Mouse (Mus musculus) ES-E14 (cell line): ENCODE measurements around the gene Gm29666. TPM values are rescaled to one million over a fixed set of nuclear protein-coding genes. Genes with fewer than 3 reads are reported as not detected.

Source experiments
- DNase-seq: peaks from one replicate; pipeline ENCODE4 v3.0.0-alpha.2; 2013; ENCODE audit warnings: low read depth, low spot score
- H3K27ac ChIP-seq: 2 replicates; pipeline ENCODE4 v1.5.1; 2012; ENCODE audit warnings: low read depth, mild to moderate bottlenecking, low read length, moderate library complexity, mixed read lengths; ENCODE audit not compliant: poor library complexity, insufficient read depth, severe bottlenecking
- H3K36me3 ChIP-seq: 2 replicates; pipeline ENCODE4 v1.6.1; 2012; ENCODE audit warnings: mild to moderate bottlenecking, low read length, moderate library complexity, mixed read lengths; ENCODE audit not compliant: control insufficient read depth, poor library complexity, insufficient read depth, severe bottlenecking
- H3K4me1 ChIP-seq, 2 experiments: fragments of 150-350 bp in 1 of 2; sonication (generic) in 1 of 2; 2 replicates each; pipeline ENCODE4 v1.6.1; 2012; ENCODE audit warnings: low read length in 2 of 2, mild to moderate bottlenecking in 1 of 2, mixed read lengths in 1 of 2; ENCODE audit not compliant: control insufficient read depth in 2 of 2, insufficient read depth in 2 of 2, poor library complexity in 1 of 2
- H3K4me3 ChIP-seq, 2 experiments: fragments of 150-350 bp in 1 of 2; sonication (generic) in 1 of 2; 2 replicates each; pipeline ENCODE4 v1.5.1; 2012; ENCODE audit warnings: low read length in 2 of 2, low read depth in 1 of 2, mild to moderate bottlenecking in 1 of 2, mixed read lengths in 1 of 2; ENCODE audit not compliant: insufficient read depth in 1 of 2, poor library complexity in 1 of 2, severe bottlenecking in 1 of 2
- H3K9ac ChIP-seq: 2 replicates; pipeline ENCODE4 v1.6.1; 2012; ENCODE audit warnings: low read depth, mild to moderate bottlenecking, low read length, mixed read lengths; ENCODE audit not compliant: poor library complexity, insufficient read depth, severe bottlenecking
- H3K9me3 ChIP-seq: fragments of 150-350 bp; sonication (generic); 2 replicates; pipeline ENCODE4 v1.6.1; 2012; ENCODE audit warnings: low read depth, mild to moderate bottlenecking, low read length; ENCODE audit not compliant: control insufficient read depth, insufficient read depth
- CHD2 ChIP-seq: IDR thresholded peaks from 2 replicates; pipeline ENCODE4 v1.6.1; 2014; ENCODE audit warnings: mild to moderate bottlenecking, low read depth, low read length, inconsistent platforms
- HCFC1 ChIP-seq: IDR thresholded peaks from 2 replicates; pipeline ENCODE4 v1.6.1; 2012; ENCODE audit warnings: low read length, inconsistent platforms, borderline replicate concordance; ENCODE audit not compliant: insufficient read depth
- MAFK ChIP-seq: IDR thresholded peaks from 2 replicates; pipeline ENCODE4 v1.6.1; 2014; ENCODE audit warnings: mild to moderate bottlenecking, low read depth, low read length, inconsistent platforms; ENCODE audit not compliant: insufficient read depth
- ZC3H11A ChIP-seq: IDR thresholded peaks from 2 replicates; pipeline ENCODE4 v1.6.1; 2012; ENCODE audit warnings: low read depth, mild to moderate bottlenecking, inconsistent platforms, low read length, borderline replicate concordance
- ZNF384 ChIP-seq: IDR thresholded peaks from 2 replicates; pipeline ENCODE4 v1.6.1; 2012; ENCODE audit warnings: low read depth, low read length, inconsistent platforms
- in situ Hi-C, 2 experiments: fragments of 600-800 bp; cut with MboI; formaldehyde crosslinking; loops; one replicate each; pipeline ENCODE4 v1.15.1; 2025; ENCODE audit warnings: low sequenced_read_pairs in 2 of 2, inconsistent platforms in 1 of 2; ENCODE audit not compliant: unreplicated experiment in 2 of 2
- total RNA-seq: library from RNA; depleted of rRNA; stranded (reverse); fragments of 300-350 nt; gene quantifications from 2 replicates; pipeline ENCODE4 v1.2.3, GENCODE M21; 2012

Gm29666 gene
- total RNA-seq, 1 experiment = 1.6 TPM

GRCm38 (mm10) chr15:84962518-84962917, 42.7 kb upstream of the Gm29666 start:
- Histone ChIP-seq H3K27ac (no peak overlapping the region), H3K9ac (no peak overlapping the region), H3K4me3 (no peak overlapping the region), H3K36me3 (no peaks in the 10 kb centered on the region), H3K9me3 (no peaks in the 10 kb centered on the region), H3K4me1 (no peaks in the 10 kb centered on the region)
- TF ChIP-seq ZNF384 = no peak
- no peak for TF ChIP-seq MAFK
- no peak for TF ChIP-seq CHD2
- TF ChIP-seq HCFC1 = no peak
- TF ChIP-seq ZC3H11A = no peak
- no peak for DNase-seq
- in situ Hi-C loops = no loop called here

GRCm38 (mm10) chr15:84960692-84961091, 40.9 kb upstream of the Gm29666 start:
- no peak overlapping the region for H3K27ac ChIP-seq
- H3K36me3 ChIP-seq = no peaks in the 10 kb centered on the region
- no peak for DNase-seq
- in situ Hi-C loops = no loop called here
- no peak for TF ChIP-seq CHD2
- TF ChIP-seq MAFK = no peak
- no peak for TF ChIP-seq ZNF384
- no peak for TF ChIP-seq HCFC1
- TF ChIP-seq ZC3H11A = no peak
- H3K9me3 ChIP-seq = no peaks in the 10 kb centered on the region
- no peaks in the 10 kb centered on the region for H3K4me1 ChIP-seq
- no peak overlapping the region for H3K4me3 ChIP-seq
- H3K9ac ChIP-seq = no peak overlapping the region

- H3K9me3 ChIP-seq = no peaks in the 10 kb centered on the region
- no peak overlapping the region for H3K27ac ChIP-seq
- TF ChIP-seq MAFK (no peak), HCFC1 (no peak), ZC3H11A (no peak), CHD2 (no peak), ZNF384 (no peak)
- no peak overlapping the region for H3K9ac ChIP-seq
- DNase-seq = no peak
- in situ Hi-C loops = no loop called here
- H3K4me3 ChIP-seq = no peak overlapping the region
- no peaks in the 10 kb centered on the region for H3K4me1 ChIP-seq
- H3K36me3 ChIP-seq = no peaks in the 10 kb centered on the region; the same call in 1 of the 2 replicates
These were observed 40.1 kb upstream of the Gm29666 start for GRCm38 (mm10) chr15:84959891-84960290.

GRCm38 (mm10) chr15:84958331-84958730, 38.5 kb upstream of the Gm29666 start:
- Histone ChIP-seq H3K4me3 (no peak overlapping the region), H3K36me3 (peaks cover 5% of the 10 kb centered on the region; the same call in 1 of the 2 replicates), H3K4me1 (no peaks in the 10 kb centered on the region), H3K9ac (no peak overlapping the region), H3K27ac (no peak overlapping the region), H3K9me3 (no peaks in the 10 kb centered on the region)
- no peak for DNase-seq
- TF ChIP-seq MAFK (no peak), ZNF384 (no peak), CHD2 (no peak), ZC3H11A (no peak), HCFC1 (no peak)
- in situ Hi-C loops = no loop called here

GRCm38 (mm10) chr15:84957851-84958250, 38.0 kb upstream of the Gm29666 start:
- H3K4me1 ChIP-seq = no peaks in the 10 kb centered on the region
- no peak overlapping the region for H3K27ac ChIP-seq
- H3K9ac ChIP-seq = no peak overlapping the region
- TF ChIP-seq MAFK = no peak
- TF ChIP-seq ZC3H11A = no peak
- TF ChIP-seq CHD2 = no peak
- TF ChIP-seq ZNF384 = no peak
- TF ChIP-seq HCFC1 = no peak
- H3K36me3 ChIP-seq = peaks cover 7% of the 10 kb centered on the region; the same call in 1 of the 2 replicates
- in situ Hi-C loops = no loop called here
- no peak overlapping the region for H3K4me3 ChIP-seq
- no peak for DNase-seq
- H3K9me3 ChIP-seq = no peaks in the 10 kb centered on the region
